Mouse (Mus musculus): Measurements from ENCODE around the gene Nav2. TPM values are rescaled to one million over a fixed set of nuclear protein-coding genes. Genes with fewer than 3 reads are reported as not detected.

Nav2 gene
- total and polyA plus RNA-seq, 3 experiments: 2.0 to 2.7 TPM; not detected in 1

DNA sequence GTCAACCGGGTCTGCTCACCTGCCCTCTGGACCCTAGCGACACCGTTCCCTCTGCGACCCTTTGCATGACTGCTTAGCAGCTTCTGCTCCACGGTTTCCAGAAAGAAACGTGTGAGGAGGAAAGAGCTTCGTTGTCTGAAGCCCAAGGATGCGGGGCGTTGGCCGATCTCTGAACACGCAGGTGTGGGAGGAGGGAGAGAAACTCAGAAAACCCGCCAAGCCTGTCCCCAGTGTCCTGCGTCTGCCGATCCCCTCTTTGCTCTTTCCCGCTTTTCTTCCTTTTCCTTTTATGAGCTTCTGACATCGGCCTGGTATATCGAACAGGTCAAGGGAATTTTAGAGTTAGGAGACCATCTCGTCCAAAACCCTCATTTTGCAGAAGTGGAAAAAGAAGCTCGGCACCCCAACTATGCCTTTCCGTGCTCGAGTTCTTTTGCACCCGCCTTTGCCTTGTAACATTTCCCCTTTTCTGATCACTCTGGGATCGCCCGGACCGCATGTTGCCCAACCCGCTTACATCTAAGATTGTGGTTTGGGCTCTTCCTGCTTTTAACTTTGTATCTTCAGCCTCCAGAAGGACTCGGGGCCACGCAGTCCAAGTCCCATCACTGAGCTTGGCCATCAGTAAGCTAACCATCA lies 26.4 kb upstream of the Nav2 start (continued):
- TF ChIP-seq HCFC1 (IDR thresholded peaks at IDR 0.05; ENCODE audit: low read depth, low read length) (peak; percentile 30; the same call in 1 of the 2 replicates), USF2 (IDR thresholded peaks at IDR 0.05; ENCODE audit: borderline replicate concordance in 1 of 2, insufficient read depth in 1 of 2, low read depth in 1 of 2, low read length in 2 of 2) (no peak), BHLHE40 (IDR thresholded peaks at IDR 0.05; ENCODE audit: borderline replicate concordance, low read depth, low read length) (no peak), MAFK (IDR thresholded peaks at IDR 0.05; ENCODE audit: borderline replicate concordance, low read depth, low read length) (no peak), MAX (IDR thresholded peaks at IDR 0.05; ENCODE audit: low read length) (peak; percentile 67), MYC (IDR thresholded peaks at IDR 0.05; ENCODE audit: low read depth, low read length) (peak; percentile 84), USF1 (IDR thresholded peaks at IDR 0.05; ENCODE audit: low read depth, low read length) (no peak), POLR2AphosphoS2 (IDR thresholded peaks at IDR 0.05; ENCODE audit: low read length) (no peak), TAL1 (IDR thresholded peaks at IDR 0.05; ENCODE audit: low read length) (peak; percentile 83), ZKSCAN1 (IDR thresholded peaks at IDR 0.05; ENCODE audit: low read depth, low read length) (no peak), NRF1 (IDR thresholded peaks at IDR 0.05; ENCODE audit: insufficient read depth, low read depth, low read length, poor library complexity, severe bottlenecking) (no peak), UBTF (IDR thresholded peaks at IDR 0.05; ENCODE audit: borderline replicate concordance, insufficient read depth, low read depth, low read length) (no peak), CHD2 (IDR thresholded peaks at IDR 0.05; ENCODE audit: low read length) (no peak), MEF2A (IDR thresholded peaks at IDR 0.05; ENCODE audit: extremely low read depth, insufficient replicate concordance, low read depth, low read length, poor library complexity, severe bottlenecking) (no peak), CTCF (IDR thresholded peaks at IDR 0.05 in 2 of 3, conservative IDR thresholded peaks at IDR 0.05 in 1 of 3; ENCODE audit: control insufficient read depth in 1 of 3, insufficient read depth in 1 of 3, low read depth in 2 of 3, low read length in 3 of 3, poor library complexity in 1 of 3, severe bottlenecking in 1 of 3) (no peak)

DNA sequence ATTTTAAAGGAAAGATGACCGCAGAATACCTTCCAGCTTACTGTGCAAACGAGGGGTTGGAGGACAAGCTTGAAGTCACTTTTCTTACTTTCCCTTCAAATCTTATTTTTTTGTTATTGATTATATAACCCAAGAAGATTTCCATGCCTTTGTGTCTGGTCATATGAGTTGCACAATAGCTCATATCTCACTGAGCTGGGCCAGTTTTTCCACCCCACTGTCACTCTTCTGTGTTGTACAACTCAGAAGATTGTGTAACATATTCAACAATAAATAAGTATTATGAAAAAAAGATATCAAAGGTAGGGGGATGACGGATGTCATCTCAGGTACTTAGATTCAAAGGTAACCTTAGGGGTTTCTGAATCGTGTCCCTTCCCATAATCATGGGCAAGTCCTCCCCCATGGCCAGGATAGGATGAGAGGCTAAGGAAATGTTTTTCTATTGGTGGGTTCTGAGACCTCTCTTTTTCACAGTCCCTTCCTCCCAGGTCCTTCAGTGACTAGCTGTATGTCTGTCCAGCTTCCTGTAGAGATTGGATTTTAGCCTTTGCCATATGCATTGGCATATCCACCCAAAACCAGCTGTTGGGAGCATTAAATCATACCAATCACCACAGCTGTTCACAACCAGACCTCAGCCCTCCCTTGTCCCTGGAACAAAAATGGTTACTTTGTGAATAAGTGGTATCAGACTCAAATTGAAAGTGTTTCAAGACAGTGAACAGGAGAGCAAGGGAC lies 24.8 kb upstream of the Nav2 start:
- H3K27ac ChIP-seq (ENCODE audit: control insufficient read depth, low read depth, low read length): no peak overlapping the region
- peaks cover 0 to 12% of the 10 kb centered on the region in 2 experiments; a peak in 2 of 4 replicates for H3K4me1 ChIP-seq (ENCODE audit: control insufficient read depth in 1 of 2, insufficient read depth in 2 of 2, low read length in 2 of 2)
- H3K4me3 ChIP-seq (ENCODE audit: control insufficient read depth in 1 of 2, insufficient read depth in 1 of 2, low read depth in 2 of 2, low read length in 2 of 2): no peak overlapping the region
- peaks cover 17% of the 10 kb centered on the region for H3K79me2 ChIP-seq (ENCODE audit: control insufficient read depth, insufficient read depth, low read length, poor library complexity)
- no peak for DNase-seq (ENCODE audit: low read depth, low spot score)
- no peak overlapping the region for H3K9ac ChIP-seq (ENCODE audit: control insufficient read depth, low read depth, low read length, poor library complexity, severe bottlenecking)
- TF ChIP-seq KAT2A (conservative IDR thresholded peaks at IDR 0.05; ENCODE audit: low read depth, low read length) (no peak), ZC3H11A (IDR thresholded peaks at IDR 0.05; ENCODE audit: low read depth, low read length) (no peak)
- H3K9me3 ChIP-seq (replicated peaks; ENCODE audit: insufficient read depth, low read length): no peaks in the 10 kb centered on the region
- H3K27me3 ChIP-seq (ENCODE audit: control insufficient read depth in 1 of 2, insufficient read depth in 2 of 2, low read length in 2 of 2): peaks cover 5 to 6% of the 10 kb centered on the region in 2 experiments; a peak in 2 of 4 replicates
- H3K36me3 ChIP-seq (ENCODE audit: control insufficient read depth in 1 of 2, insufficient read depth in 2 of 2, low read length in 2 of 2): peaks cover 0 to 13% of the 10 kb centered on the region in 2 experiments; a peak in 2 of 4 replicates

Measured in MEL (cell line).